Mouse (Mus musculus) testis, adult 2 months (tissue): ENCODE data around the gene Ankrd53. TPM values are rescaled to one million over a fixed set of nuclear protein-coding genes. Genes with fewer than 3 reads are reported as not detected.

ENCODE experiments used
- H3K27ac ChIP-seq: fragments of 200-500 bp; 2 replicates; pipeline ENCODE4 v1.5.1; 2012; ENCODE audit warnings: low read depth, low read length; ENCODE audit not compliant: control insufficient read depth, insufficient read depth
- H3K27me3 ChIP-seq: fragments of 200-500 bp; 2 replicates; pipeline ENCODE4 v1.6.1; 2012; ENCODE audit warnings: mild to moderate bottlenecking, low read length, moderate library complexity; ENCODE audit not compliant: control insufficient read depth, insufficient read depth
- H3K36me3 ChIP-seq: fragments of 200-500 bp; 2 replicates; pipeline ENCODE4 v1.6.1; 2012; ENCODE audit warnings: mild to moderate bottlenecking, low read length; ENCODE audit not compliant: control insufficient read depth, insufficient read depth
- H3K4me1 ChIP-seq: fragments of 200-500 bp; 2 replicates; pipeline ENCODE4 v1.6.1; 2012; ENCODE audit warnings: low read length; ENCODE audit not compliant: control insufficient read depth, insufficient read depth
- H3K4me3 ChIP-seq: fragments of 200-500 bp; 2 replicates; pipeline ENCODE4 v1.5.1; 2012; ENCODE audit warnings: low read depth, mild to moderate bottlenecking, low read length, moderate library complexity, mixed read lengths; ENCODE audit not compliant: control insufficient read depth
- CTCF ChIP-seq: fragments of 200-500 bp; IDR thresholded peaks from 2 replicates; pipeline ENCODE4 v1.5.1; 2012; ENCODE audit warnings: low read depth, mild to moderate bottlenecking, inconsistent platforms, low read length, moderate library complexity; ENCODE audit not compliant: control insufficient read depth, insufficient read depth, insufficient replicate concordance
- POLR2A ChIP-seq: fragments of 200-500 bp; IDR thresholded peaks from 2 replicates; pipeline ENCODE4 v1.6.1; 2012; ENCODE audit warnings: low read depth, mild to moderate bottlenecking, inconsistent platforms, low read length, moderate library complexity; ENCODE audit not compliant: control insufficient read depth
- polyA plus RNA-seq: library from polyadenylated mRNA; depleted of rRNA; stranded (reverse); fragments of >200 nt; gene quantifications from 2 replicates; pipeline ENCODE4 v1.2.3, GENCODE M21; 2012

Ankrd53 gene
- polyA plus RNA-seq, 1 experiment = 90.8 TPM

- Histone ChIP-seq H3K36me3 (no peaks in the 10 kb centered on the region), H3K27ac (no peak overlapping the region), H3K4me1 (no peaks in the 10 kb centered on the region), H3K4me3 (no peak overlapping the region), H3K27me3 (no peaks in the 10 kb centered on the region)
- TF ChIP-seq CTCF (no peak), POLR2A (no peak)
Observed at GRCm38 (mm10) chr6:83727178-83727577, 35.3 kb upstream of the Ankrd53 start.

GRCm38 (mm10) chr6:83728488-83728887 is 34.0 kb upstream of the Ankrd53 start:
- TF ChIP-seq POLR2A (no peak), CTCF (peak; percentile 52; the same call in 1 of the 2 replicates)
- Histone ChIP-seq H3K4me3 (no peak overlapping the region), H3K4me1 (no peaks in the 10 kb centered on the region), H3K27me3 (no peaks in the 10 kb centered on the region), H3K36me3 (no peaks in the 10 kb centered on the region), H3K27ac (no peak overlapping the region)

- no peaks in the 10 kb centered on the region for H3K36me3 ChIP-seq
- no peaks in the 10 kb centered on the region for H3K4me1 ChIP-seq
- no peak overlapping the region for H3K4me3 ChIP-seq
- H3K27me3 ChIP-seq = no peaks in the 10 kb centered on the region
- H3K27ac ChIP-seq = no peak overlapping the region
- no peak for TF ChIP-seq CTCF
- no peak for TF ChIP-seq POLR2A
Observed at GRCm38 (mm10) chr6:83729350-83729970, 33.0 kb upstream of the Ankrd53 start.

- TF ChIP-seq CTCF = peak; percentile 58; the same call in 1 of the 2 replicates
- no peak for TF ChIP-seq POLR2A
- no peaks in the 10 kb centered on the region for H3K36me3 ChIP-seq
- no peaks in the 10 kb centered on the region for H3K27me3 ChIP-seq
Observed at GRCm38 (mm10) chr6:83731128-83731527, 31.3 kb upstream of the Ankrd53 start.

GRCm38 (mm10) chr6:83737311-83737710 is 25.1 kb upstream of the Ankrd53 start:
- TF ChIP-seq CTCF = no peak
- TF ChIP-seq POLR2A = no peak
- Histone ChIP-seq H3K27ac (no peak overlapping the region), H3K4me3 (peak overlapping the region; percentile 29)

More at GRCm38 (mm10) chr6:83731128-83731527, 31.3 kb upstream of the Ankrd53 start:
- Histone ChIP-seq H3K27ac (no peak overlapping the region), H3K4me1 (no peaks in the 10 kb centered on the region), H3K4me3 (no peak overlapping the region)

GRCm38 (mm10) chr6:83738596-83738995 is 23.8 kb upstream of the Ankrd53 start:
- no peak overlapping the region for H3K27ac ChIP-seq
- no peaks in the 10 kb centered on the region for H3K36me3 ChIP-seq
- H3K4me3 ChIP-seq = no peak overlapping the region
- TF ChIP-seq POLR2A (no peak), CTCF (no peak)
- H3K27me3 ChIP-seq = no peaks in the 10 kb centered on the region
- H3K4me1 ChIP-seq = peaks cover 3% of the 10 kb centered on the region

More at GRCm38 (mm10) chr6:83737311-83737710, 25.1 kb upstream of the Ankrd53 start:
- H3K4me1 ChIP-seq = peaks cover 3% of the 10 kb centered on the region
- no peaks in the 10 kb centered on the region for H3K27me3 ChIP-seq
- H3K36me3 ChIP-seq = no peaks in the 10 kb centered on the region

GRCm38 (mm10) chr6:83742761-83743160 is 19.7 kb upstream of the Ankrd53 start, which contains the start of gene Atp6v1b1:
TSS of gene Atp6v1b1 (plus strand) at chr6:83742990.
- TF ChIP-seq POLR2A (no peak), CTCF (no peak)
- Histone ChIP-seq H3K27me3 (no peaks in the 10 kb centered on the region), H3K36me3 (no peaks in the 10 kb centered on the region)

GRCm38 (mm10) chr6:83743212-83743611 is 19.2 kb upstream of the Ankrd53 start:
- no peak for TF ChIP-seq CTCF
- TF ChIP-seq POLR2A = no peak
- Histone ChIP-seq H3K4me1 (no peaks in the 10 kb centered on the region), H3K27me3 (no peaks in the 10 kb centered on the region), H3K27ac (no peak overlapping the region), H3K4me3 (no peak overlapping the region), H3K36me3 (no peaks in the 10 kb centered on the region)

More at GRCm38 (mm10) chr6:83742761-83743160, 19.7 kb upstream of the Ankrd53 start, which contains the start of gene Atp6v1b1:
- no peak within 1 kb of the TSS for H3K27ac ChIP-seq
- no peaks in the 10 kb centered on the region; the same call in 1 of the 2 replicates for H3K4me1 ChIP-seq
- no peak within 1 kb of the TSS for H3K4me3 ChIP-seq
